Mouse (Mus musculus): ENCODE measurements around the gene Zfp628.

DNA sequence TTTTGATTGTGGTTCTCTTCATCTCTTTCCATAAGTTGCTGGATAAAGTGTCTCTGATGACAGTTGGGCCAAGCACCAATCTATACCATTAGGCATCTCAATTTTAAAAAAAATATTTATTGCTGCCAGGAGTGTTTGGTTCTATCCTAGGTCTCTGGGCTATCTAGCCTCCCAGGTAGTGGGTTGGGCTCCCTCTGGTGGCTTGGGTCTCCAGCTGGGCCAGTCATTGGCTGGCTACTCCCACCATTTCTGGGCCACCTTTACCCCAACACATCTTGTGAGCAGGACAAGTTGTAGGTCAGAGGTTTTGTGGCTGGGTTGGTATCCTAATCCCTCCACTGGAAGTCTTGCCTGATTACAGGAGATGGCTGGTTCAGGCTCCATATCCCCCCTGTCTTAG is 36.8 kb upstream of the Zfp628 start:
- TF ChIP-seq EP300 (IDR thresholded peaks at IDR 0.05; ENCODE audit: low read depth) (no peak), CTCF (IDR thresholded peaks at IDR 0.05; ENCODE audit: low read depth) (peak; percentile 26)

Measured in heart, postnatal 0 days (tissue).